Mouse (Mus musculus): ENCODE data around the gene Vmn1r158.
"Not testable (repeated sequence)": the region's sequence is repeated elsewhere in the genome, so short reads cannot be mapped to it uniquely, and the experiment has no call there.

Vmn1r158 gene

DNA sequence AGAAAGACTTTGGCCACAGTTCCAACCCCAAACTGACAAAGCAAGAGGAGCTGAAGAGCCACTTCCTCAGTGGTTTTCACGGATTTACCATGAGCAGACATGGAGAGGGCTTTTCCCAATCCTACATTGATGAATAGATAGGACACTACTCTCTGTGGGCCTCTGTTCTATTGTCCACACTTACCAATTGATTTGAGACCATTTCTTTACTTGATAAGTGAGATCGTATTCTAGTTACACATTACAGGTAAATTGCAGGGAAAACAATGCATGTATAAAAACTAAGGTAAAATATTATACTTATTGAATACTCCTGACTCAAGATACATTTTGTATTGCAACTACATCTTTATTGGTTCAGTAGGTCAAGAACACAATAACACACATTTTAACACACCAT, at the start of gene Vmn1r158:
Gene Vmn1r158 (minus strand): TSS at position 101 of the 400 bp plus-strand sequence.
- DNase-seq (ENCODE audit: low spot score): not testable (repeated sequence)

DNA sequence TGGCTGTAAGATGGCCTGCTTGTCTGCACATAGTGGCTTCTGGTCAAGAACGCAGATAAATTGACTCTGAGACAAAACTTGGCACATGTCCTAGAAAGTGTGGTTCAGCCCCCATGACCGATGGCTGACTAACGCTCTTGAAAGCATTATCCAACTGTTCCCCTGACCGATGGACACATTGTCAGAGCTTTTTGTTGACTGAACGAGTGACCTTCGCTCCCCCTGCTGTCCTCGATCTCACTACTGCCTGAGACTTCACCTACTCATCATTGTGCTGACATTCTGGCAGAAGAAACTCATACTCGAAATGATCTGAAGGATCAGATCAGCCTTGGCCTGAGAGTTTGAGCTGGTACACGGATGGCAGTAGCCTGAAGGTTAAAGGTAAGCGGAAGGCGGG, 14.6 kb downstream of the Vmn1r158 start:
- DNase-seq (ENCODE audit: low spot score): not testable (repeated sequence)

DNA sequence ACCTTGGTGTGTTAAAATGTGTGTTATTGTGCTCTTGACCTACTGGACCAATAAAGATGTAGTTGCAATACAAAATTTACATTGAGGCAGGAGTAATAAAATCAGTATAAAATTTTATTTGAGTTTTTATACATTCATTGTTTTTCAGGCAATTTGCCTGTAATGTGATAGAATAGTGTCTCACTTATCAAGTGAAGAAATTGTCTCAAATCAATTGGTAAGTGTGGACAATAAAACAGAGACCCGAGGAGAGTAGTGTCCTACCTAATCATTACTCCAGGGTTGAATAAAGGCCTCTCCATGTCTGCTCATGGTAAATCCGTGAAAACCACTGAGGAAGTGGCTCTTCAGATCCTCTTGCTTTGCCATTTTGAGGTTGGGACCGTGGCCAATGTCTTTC, 29.2 kb downstream of the Vmn1r158 start, which contains the start of gene Vmn1r157:
Gene Vmn1r157 (plus strand): TSS at position 301 of the 400 bp plus-strand sequence.
- DNase-seq (ENCODE audit: low spot score): not testable (repeated sequence)
